In genomic region chr5:129914024-129914423, GRCm38 (mm10) we compare ENCODE assay signal across 9 mouse cellular contexts. TPM values are rescaled to one million over a fixed set of nuclear protein-coding genes. Genes with fewer than 3 reads are reported as not detected.
DNase-seq lines count a peak whose midpoint lies in the region; ATAC-seq and TF ChIP-seq lines count a peak whose summit lies in the region.
"Had no signal": no experiment of that assay in that cellular context is flagged by ENCODE, and none has a peak within 500 bp of the region (broad histone marks: within the 10 kb centered on the region; RNA-seq: fewer than 3 reads in every experiment).

No protein-coding gene starts in this region.

- H3K27ac ChIP-seq in forebrain, embryonic 11.5 days (ENCODE audit: low read depth, low read length) = no peak overlapping the region
- H3K27ac ChIP-seq in forebrain, embryonic 13.5 days = no peak overlapping the region
- no peak overlapping the region for H3K27ac ChIP-seq in testis, adult 2 months (ENCODE audit: control insufficient read depth, insufficient read depth, low read depth, low read length)
- H3K27ac ChIP-seq in lung, postnatal 0 days (ENCODE audit: low read length) = no peak overlapping the region
- H3K27ac ChIP-seq: macrophage had no signal

- no peaks in the 10 kb centered on the region for H3K9me3 ChIP-seq in forebrain, embryonic 11.5 days (ENCODE audit: control insufficient read depth, low read length)
- H3K9me3 ChIP-seq in forebrain, embryonic 13.5 days (replicated peaks) = no peaks in the 10 kb centered on the region
- H3K9me3 ChIP-seq in lung, postnatal 0 days (ENCODE audit: low read length) = no peaks in the 10 kb centered on the region

- no peak; the same call in 1 of the 2 replicates for TF ChIP-seq EP300 in lung, postnatal 0 days (IDR thresholded peaks at IDR 0.05)

- TF ChIP-seq CTCF in testis, adult 2 months (IDR thresholded peaks at IDR 0.05; ENCODE audit: control insufficient read depth, insufficient read depth, insufficient replicate concordance, low read depth, low read length) = peak; percentile 61; the same call in 1 of the 2 replicates
- TF ChIP-seq CTCF in lung, postnatal 0 days (IDR thresholded peaks at IDR 0.05) = peak; percentile 80

- no peak overlapping the region for H3K4me3 ChIP-seq in forebrain, embryonic 11.5 days (ENCODE audit: low read depth, low read length)
- H3K4me3 ChIP-seq in forebrain, embryonic 13.5 days = no peak overlapping the region
- H3K4me3 ChIP-seq in testis, adult 2 months (ENCODE audit: control insufficient read depth, low read depth, low read length) = no peak overlapping the region
- no peak overlapping the region for H3K4me3 ChIP-seq in lung, postnatal 0 days (ENCODE audit: low read depth, low read length)

- 28% methylated on average over 2 of the region's 2 CpGs for WGBS in forebrain, embryonic 11.5 days
- 40% methylated on average over 2 of the region's 2 CpGs for WGBS in forebrain, embryonic 13.5 days
- 38% methylated on average over 2 of the region's 2 CpGs for WGBS in lung, postnatal 0 days

- peak; percentile 61 for DNase-seq in forebrain, embryonic 11.5 days (ENCODE audit: low spot score)
- no peak for DNase-seq in testis, postnatal 14 days (ENCODE audit: low spot score)
- peak; percentile 57 for DNase-seq in lung, postnatal 0 days (ENCODE audit: low spot score)
- no peak for DNase-seq in right cerebral cortex, postnatal 25 days
- DNase-seq in layer of hippocampus, adult 9-11 months = no peak

- no peaks in the 10 kb centered on the region for H3K36me3 ChIP-seq in forebrain, embryonic 11.5 days (ENCODE audit: control insufficient read depth, insufficient read depth, low read length)
- no peaks in the 10 kb centered on the region for H3K36me3 ChIP-seq in forebrain, embryonic 13.5 days (ENCODE audit: poor library complexity, severe bottlenecking)
- H3K36me3 ChIP-seq in testis, adult 2 months (ENCODE audit: control insufficient read depth, insufficient read depth, low read length) = no peaks in the 10 kb centered on the region
- H3K36me3 ChIP-seq in lung, postnatal 0 days (ENCODE audit: insufficient read depth, low read length) = no peaks in the 10 kb centered on the region

- TF ChIP-seq POLR2A in testis, adult 2 months (IDR thresholded peaks at IDR 0.05; ENCODE audit: control insufficient read depth, low read depth, low read length) = no peak

- ATAC-seq in forebrain, embryonic 11.5 days (replicated peaks; ENCODE audit: low FRiP score) = no peak
- no peak for ATAC-seq in forebrain, embryonic 13.5 days
- peak; percentile 77 for ATAC-seq in erythroid progenitor cell, adult 5-6 weeks (replicated peaks; ENCODE audit: low FRiP score, poor library complexity, severe bottlenecking)
- peak; percentile 35; the same call in 1 of the 2 replicates for ATAC-seq in lung, postnatal 0 days

- no peaks in the 10 kb centered on the region for H3K27me3 ChIP-seq in forebrain, embryonic 11.5 days (ENCODE audit: control insufficient read depth, insufficient read depth, low read length)
- no peaks in the 10 kb centered on the region for H3K27me3 ChIP-seq in forebrain, embryonic 13.5 days
- H3K27me3 ChIP-seq in testis, adult 2 months (ENCODE audit: control insufficient read depth, insufficient read depth, low read length) = no peaks in the 10 kb centered on the region
- H3K27me3 ChIP-seq in lung, postnatal 0 days (replicated peaks; ENCODE audit: insufficient read depth, low read length) = no peaks in the 10 kb centered on the region

- no peak overlapping the region for H3K4me2 ChIP-seq in forebrain, embryonic 11.5 days (ENCODE audit: low read depth, low read length, severe bottlenecking)
- no peak overlapping the region for H3K4me2 ChIP-seq in forebrain, embryonic 13.5 days
- no peak overlapping the region for H3K4me2 ChIP-seq in lung, postnatal 0 days (replicated peaks; ENCODE audit: low read depth, low read length)

- no peak overlapping the region for H3K9ac ChIP-seq in forebrain, embryonic 11.5 days (ENCODE audit: low read length)
- no peak overlapping the region for H3K9ac ChIP-seq in forebrain, embryonic 13.5 days
- H3K9ac ChIP-seq in lung, postnatal 0 days (replicated peaks; ENCODE audit: low read depth) = no peak overlapping the region

- H3K4me1 ChIP-seq in forebrain, embryonic 11.5 days (replicated peaks; ENCODE audit: control insufficient read depth, insufficient read depth, low read length) = no peaks in the 10 kb centered on the region
- peaks cover 4% of the 10 kb centered on the region for H3K4me1 ChIP-seq in forebrain, embryonic 13.5 days
- H3K4me1 ChIP-seq in testis, adult 2 months (ENCODE audit: control insufficient read depth, insufficient read depth, low read length) = peaks cover 3% of the 10 kb centered on the region
- H3K4me1 ChIP-seq in lung, postnatal 0 days (ENCODE audit: insufficient read depth, low read depth, low read length) = no peaks in the 10 kb centered on the region

RNA-seq across cellular contexts. Expression of gene Nupr1l, which starts 5.7 kb away (rescaled TPM):
- polyA plus RNA-seq in forebrain, embryonic 11.5 days (2014; fragmentation: Nextera tagmentation; extraction: Ambion mirVana) = 4.0 and 5.1 TPM in 2 replicates
- polyA plus RNA-seq in forebrain, embryonic 13.5 days (2015; fragmentation: Nextera tagmentation; extraction: Ambion mirVana) = 5.2 and 7.2 TPM in 2 replicates
- polyA plus RNA-seq in testis, adult 2 months (2012; rRNA removed) = 777 and 877 TPM in 2 replicates
- not detected in 2 replicates for total RNA-seq in erythroid progenitor cell, adult 5-6 weeks (2015; ENCODE audit: low replicate concordance)
- total RNA-seq in erythroid progenitor cell, adult 5-6 weeks (2017; ENCODE audit: low replicate concordance) = 0.64 TPM in 1 of 2 replicates, not detected in the other
- 5.5 and 6.2 TPM in 2 replicates for polyA plus RNA-seq in lung, postnatal 0 days (2015; fragmentation: Nextera tagmentation; extraction: Ambion mirVana)

RNA-seq across cellular contexts. Expression of gene Phkg1, which starts 15.7 kb away (rescaled TPM):
- 0.25 and 0.33 TPM in 2 replicates for polyA plus RNA-seq in forebrain, embryonic 11.5 days (2014; fragmentation: Nextera tagmentation; extraction: Ambion mirVana)
- polyA plus RNA-seq in forebrain, embryonic 13.5 days (2015; fragmentation: Nextera tagmentation; extraction: Ambion mirVana) = 0.27 and 0.37 TPM in 2 replicates
- polyA plus RNA-seq in testis, adult 2 months (2012; rRNA removed) = 0.20 and 0.35 TPM in 2 replicates
- not detected in 2 replicates for total RNA-seq in erythroid progenitor cell, adult 5-6 weeks (2015; ENCODE audit: low replicate concordance)
- total RNA-seq in erythroid progenitor cell, adult 5-6 weeks (2017; ENCODE audit: low replicate concordance) = 0.61 TPM in 1 of 2 replicates, not detected in the other
- 0.08 and 0.10 TPM in 2 replicates for polyA plus RNA-seq in lung, postnatal 0 days (2015; fragmentation: Nextera tagmentation; extraction: Ambion mirVana)
- polyA plus RNA-seq: macrophage had no signal

RNA-seq across cellular contexts. Expression of gene Zbed5, which starts 18.5 kb away (rescaled TPM):
- polyA plus RNA-seq in forebrain, embryonic 11.5 days (2014; fragmentation: Nextera tagmentation; extraction: Ambion mirVana) = 5.8 and 6.0 TPM in 2 replicates
- 9.6 and 10.5 TPM in 2 replicates for polyA plus RNA-seq in forebrain, embryonic 13.5 days (2015; fragmentation: Nextera tagmentation; extraction: Ambion mirVana)
- 4.6 and 5.4 TPM in 2 replicates for polyA plus RNA-seq in testis, adult 2 months (2012; rRNA removed)
- 3.4 TPM in 1 of 2 replicates, not detected in the other for total RNA-seq in erythroid progenitor cell, adult 5-6 weeks (2015; ENCODE audit: low replicate concordance)
- total RNA-seq in erythroid progenitor cell, adult 5-6 weeks (2017; ENCODE audit: low replicate concordance) = 0.51 TPM in 1 of 2 replicates, not detected in the other
- 2.3 and 2.7 TPM in 2 replicates for polyA plus RNA-seq in lung, postnatal 0 days (2015; fragmentation: Nextera tagmentation; extraction: Ambion mirVana)

RNA-seq across cellular contexts. Expression of gene Chchd2, which starts 26.8 kb away (rescaled TPM):
- 880 and 904 TPM in 2 replicates for polyA plus RNA-seq in forebrain, embryonic 11.5 days (2014; fragmentation: Nextera tagmentation; extraction: Ambion mirVana)
- polyA plus RNA-seq in forebrain, embryonic 13.5 days (2015; fragmentation: Nextera tagmentation; extraction: Ambion mirVana) = 1,055 and 1,072 TPM in 2 replicates
- polyA plus RNA-seq in testis, adult 2 months (2012; rRNA removed) = 239 and 241 TPM in 2 replicates
- 111 and 174 TPM in 2 replicates for total RNA-seq in erythroid progenitor cell, adult 5-6 weeks (2015; ENCODE audit: low replicate concordance)
- 57.6 and 102 TPM in 2 replicates for total RNA-seq in erythroid progenitor cell, adult 5-6 weeks (2017; ENCODE audit: low replicate concordance)
- 623 and 686 TPM in 2 replicates for polyA plus RNA-seq in lung, postnatal 0 days (2015; fragmentation: Nextera tagmentation; extraction: Ambion mirVana)

RNA-seq across cellular contexts. Expression of gene Vkorc1l1, which starts 27.7 kb away (rescaled TPM):
- polyA plus RNA-seq in forebrain, embryonic 11.5 days (2014; fragmentation: Nextera tagmentation; extraction: Ambion mirVana) = 32.1 and 35.7 TPM in 2 replicates
- 26.4 and 26.5 TPM in 2 replicates for polyA plus RNA-seq in forebrain, embryonic 13.5 days (2015; fragmentation: Nextera tagmentation; extraction: Ambion mirVana)
- 12.2 and 19.9 TPM in 2 replicates for polyA plus RNA-seq in testis, adult 2 months (2012; rRNA removed)
- total RNA-seq in erythroid progenitor cell, adult 5-6 weeks (2015; ENCODE audit: low replicate concordance) = 54.4 and 69.6 TPM in 2 replicates
- 37.9 and 60.2 TPM in 2 replicates for total RNA-seq in erythroid progenitor cell, adult 5-6 weeks (2017; ENCODE audit: low replicate concordance)
- polyA plus RNA-seq in lung, postnatal 0 days (2015; fragmentation: Nextera tagmentation; extraction: Ambion mirVana) = 14.9 and 15.2 TPM in 2 replicates

Comparison
In these comparisons a context has a peak if more than half of its experiments do, and no peak if none do; other contexts are left out.
1. ATAC-seq: peak in erythroid progenitor cell, adult 5-6 weeks (single experiment) and lung, postnatal 0 days (single experiment); none in forebrain, embryonic 11.5 days (single experiment) and forebrain, embryonic 13.5 days (single experiment).
2. DNase-seq: peak in forebrain, embryonic 11.5 days (single experiment) and lung, postnatal 0 days (single experiment); none in testis, postnatal 14 days (single experiment), right cerebral cortex, postnatal 25 days (single experiment) and layer of hippocampus, adult 9-11 months (single experiment).
3. RNA of gene Nupr1l, which starts 5.7 kb away (polyA plus RNA-seq): 777 to 877 TPM in testis, adult 2 months; 5.2 to 7.2 TPM in forebrain, embryonic 13.5 days, 5.5 to 6.2 TPM in lung, postnatal 0 days and 4.0 to 5.1 TPM in forebrain, embryonic 11.5 days; every median in the first group is over 10 times any median in the second.